Mouse (Mus musculus) neural tube, embryonic 15.5 days (tissue): ENCODE results near the gene Fntb. TPM values are rescaled to one million over a fixed set of nuclear protein-coding genes. Genes with fewer than 3 reads are reported as not detected.

ENCODE experiments used
- ATAC-seq: fragments of 200-750 bp; cut with Nextera tagmentation; 2 replicates; pipeline ENCODE4 v1.8.0; 2017; ENCODE audit warnings: mild to moderate bottlenecking, moderate TSS enrichment, moderate library complexity; ENCODE audit not compliant: low FRiP score
- H3K27ac ChIP-seq: fragments of 300-500 bp; sonication (generic); replicated peaks from 2 replicates; pipeline ENCODE4 v1.5.1; 2015; ENCODE audit warnings: mild to moderate bottlenecking, inconsistent platforms
- H3K27me3 ChIP-seq: fragments of 300-500 bp; sonication (generic); replicated peaks from 2 replicates; pipeline ENCODE4 v1.6.1; 2015; ENCODE audit warnings: inconsistent platforms
- H3K36me3 ChIP-seq: fragments of 300-500 bp; sonication (generic); 2 replicates; pipeline ENCODE4 v1.6.1; 2015; ENCODE audit warnings: inconsistent platforms
- H3K4me1 ChIP-seq: fragments of 300-500 bp; sonication (generic); 2 replicates; pipeline ENCODE4 v1.6.1; 2015; ENCODE audit warnings: inconsistent platforms
- H3K4me2 ChIP-seq: fragments of 300-500 bp; sonication (generic); 2 replicates; pipeline ENCODE4 v1.6.1; 2015; ENCODE audit warnings: inconsistent platforms, mild to moderate bottlenecking, moderate library complexity
- H3K4me3 ChIP-seq: fragments of 300-500 bp; sonication (generic); replicated peaks from 2 replicates; pipeline ENCODE4 v1.5.1; 2015; ENCODE audit warnings: mild to moderate bottlenecking, inconsistent platforms
- H3K9ac ChIP-seq: fragments of 300-500 bp; sonication (generic); replicated peaks from 2 replicates; pipeline ENCODE4 v1.6.1; 2015; ENCODE audit warnings: mild to moderate bottlenecking, inconsistent platforms
- H3K9me3 ChIP-seq: fragments of 300-500 bp; sonication (generic); replicated peaks from 2 replicates; pipeline ENCODE4 v1.6.1; 2016; ENCODE audit warnings: inconsistent platforms
- WGBS: fragments of 180-500 bp; shearing (Covaris S2); methylation state at CpG from one replicate; pipeline ENCODE4 v1.1.7; 2015; ENCODE audit warnings: mixed read lengths; 5-methylcytosine and 5-hydroxymethylcytosine counted together
- polyA plus RNA-seq: library from polyadenylated mRNA; unstranded; fragments of >200 nt; fragmentation: Nextera tagmentation; extraction: Ambion mirVana; gene quantifications from 2 replicates; pipeline ENCODE4 v1.2.1, GENCODE M21; 2015

Fntb gene
- polyA plus RNA-seq = 41.5 and 43.9 TPM in 2 replicates

- peaks cover 8% of the 10 kb centered on the region for H3K4me1 ChIP-seq
- H3K4me2 ChIP-seq = peak within 1 kb of the TSS; percentile 69
- no peaks in the 10 kb centered on the region for H3K27me3 ChIP-seq
- peak within 1 kb of the TSS; percentile 90 for H3K27ac ChIP-seq
- no peaks in the 10 kb centered on the region for H3K9me3 ChIP-seq
- under 1% methylated on average over 31 of the region's 31 CpGs for WGBS
- peak within 1 kb of the TSS; percentile 75 for H3K9ac ChIP-seq
- H3K4me3 ChIP-seq = peak within 1 kb of the TSS; percentile 66
- no peaks in the 10 kb centered on the region for H3K36me3 ChIP-seq
- ATAC-seq = peak; percentile 98
Measured at GRCm38 (mm10) chr12:76765354-76765851, at the start of gene Fntb, which contains the start of gene Churc1. TSS of gene Fntb (plus strand) at chr12:76765589. TSS of gene Churc1 (plus strand) at chr12:76765538.

GRCm38 (mm10) chr12:76718384-76718783, 47.0 kb upstream of the Fntb start:
- ATAC-seq = no peak

GRCm38 (mm10) chr12:76720572-76720971, 44.8 kb upstream of the Fntb start:
- Histone ChIP-seq H3K27me3 (no peaks in the 10 kb centered on the region), H3K9me3 (no peaks in the 10 kb centered on the region), H3K4me3 (no peak overlapping the region), H3K9ac (no peak overlapping the region), H3K27ac (no peak overlapping the region), H3K4me1 (no peaks in the 10 kb centered on the region), H3K36me3 (no peaks in the 10 kb centered on the region), H3K4me2 (no peak overlapping the region)
- no peak for ATAC-seq

More at GRCm38 (mm10) chr12:76718384-76718783, 47.0 kb upstream of the Fntb start:
- WGBS = 81% methylated on average over 4 of the region's 4 CpGs
- Histone ChIP-seq H3K4me3 (no peak overlapping the region), H3K4me2 (no peak overlapping the region), H3K27ac (no peak overlapping the region), H3K9ac (no peak overlapping the region), H3K4me1 (no peaks in the 10 kb centered on the region), H3K27me3 (no peaks in the 10 kb centered on the region), H3K36me3 (no peaks in the 10 kb centered on the region), H3K9me3 (no peaks in the 10 kb centered on the region)

- H3K27ac ChIP-seq = no peak overlapping the region
- H3K27me3 ChIP-seq = no peaks in the 10 kb centered on the region
- no peak overlapping the region for H3K9ac ChIP-seq
- H3K9me3 ChIP-seq = no peaks in the 10 kb centered on the region
- H3K4me3 ChIP-seq = no peak overlapping the region
- no peaks in the 10 kb centered on the region for H3K4me1 ChIP-seq
- no peak for ATAC-seq
- 76% methylated on average over 3 of the region's 3 CpGs for WGBS
- no peaks in the 10 kb centered on the region for H3K36me3 ChIP-seq
- no peak overlapping the region for H3K4me2 ChIP-seq
Measured at GRCm38 (mm10) chr12:76722026-76722425, 43.4 kb upstream of the Fntb start.

GRCm38 (mm10) chr12:76727955-76728354, 37.4 kb upstream of the Fntb start:
- H3K4me1 ChIP-seq = no peaks in the 10 kb centered on the region
- H3K4me3 ChIP-seq = no peak overlapping the region
- H3K9ac ChIP-seq = no peak overlapping the region
- H3K27ac ChIP-seq = no peak overlapping the region
- H3K9me3 ChIP-seq = no peaks in the 10 kb centered on the region
- H3K36me3 ChIP-seq = no peaks in the 10 kb centered on the region
- 91% methylated on average over 4 of the region's 4 CpGs for WGBS
- no peak for ATAC-seq
- H3K27me3 ChIP-seq = no peaks in the 10 kb centered on the region
- H3K4me2 ChIP-seq = no peak overlapping the region

- no peaks in the 10 kb centered on the region for H3K9me3 ChIP-seq
- no peak overlapping the region for H3K4me3 ChIP-seq
- no peaks in the 10 kb centered on the region for H3K36me3 ChIP-seq
- WGBS = 86% methylated on average over 16 of the region's 16 CpGs
- no peak for ATAC-seq
- H3K4me1 ChIP-seq = no peaks in the 10 kb centered on the region
- 0 out of 2 replicates have a peak, but pooled peaks cover 3% of the 10 kb centered on the region for H3K27me3 ChIP-seq
- H3K27ac ChIP-seq = no peak overlapping the region
- no peak overlapping the region for H3K4me2 ChIP-seq
- H3K9ac ChIP-seq = no peak overlapping the region
Measured at GRCm38 (mm10) chr12:76750866-76751459, 14.4 kb upstream of the Fntb start.

GRCm38 (mm10) chr12:76752652-76753318, 12.6 kb upstream of the Fntb start:
- 57% methylated on average over 14 of the region's 14 CpGs for whole genome bisulfite sequencing
- no peak overlapping the region for H3K4me3 ChIP-seq
- 0 out of 2 replicates have a peak, but pooled peaks cover 3% of the 10 kb centered on the region for H3K27me3 ChIP-seq
- no peaks in the 10 kb centered on the region for H3K4me1 ChIP-seq
- ATAC-seq = no peak; the same call in 1 of the 2 replicates
- H3K9me3 ChIP-seq = no peaks in the 10 kb centered on the region
- no peak overlapping the region for H3K9ac ChIP-seq
- peak overlapping the region; percentile 29; the same call in 1 of the 2 replicates for H3K4me2 ChIP-seq
- no peak overlapping the region for H3K27ac ChIP-seq
- no peaks in the 10 kb centered on the region for H3K36me3 ChIP-seq

GRCm38 (mm10) chr12:76765901-76766630, 677 bp downstream of the Fntb start:
- 31% methylated on average over 20 of the region's 20 CpGs for WGBS
- H3K9ac ChIP-seq = peak overlapping the region; percentile 75

GRCm38 (mm10) chr12:76770841-76771500, 5.6 kb downstream of the Fntb start:
- no peak overlapping the region for H3K27ac ChIP-seq
- 89% methylated on average over 5 of the region's 5 CpGs for WGBS
- no peaks in the 10 kb centered on the region for H3K27me3 ChIP-seq
- peaks cover 7% of the 10 kb centered on the region for H3K4me1 ChIP-seq
- no peak overlapping the region for H3K4me3 ChIP-seq
- H3K36me3 ChIP-seq = no peaks in the 10 kb centered on the region
- no peak overlapping the region for H3K9ac ChIP-seq
- H3K9me3 ChIP-seq = no peaks in the 10 kb centered on the region
- no peak for ATAC-seq
- no peak overlapping the region for H3K4me2 ChIP-seq

More at GRCm38 (mm10) chr12:76765901-76766630, 677 bp downstream of the Fntb start:
- Histone ChIP-seq H3K27me3 (no peaks in the 10 kb centered on the region), H3K4me3 (peak overlapping the region; percentile 66), H3K4me1 (peaks cover 8% of the 10 kb centered on the region), H3K9me3 (no peaks in the 10 kb centered on the region), H3K27ac (peak overlapping the region; percentile 90), H3K4me2 (peak overlapping the region; percentile 69), H3K36me3 (no peaks in the 10 kb centered on the region)
- peak; percentile 47; the same call in 1 of the 2 replicates for ATAC-seq

GRCm38 (mm10) chr12:76771540-76771939, 6.2 kb downstream of the Fntb start:
- Histone ChIP-seq H3K27me3 (no peaks in the 10 kb centered on the region), H3K9ac (no peak overlapping the region), H3K27ac (no peak overlapping the region), H3K4me1 (peaks cover under 1% of the 10 kb centered on the region), H3K9me3 (no peaks in the 10 kb centered on the region), H3K36me3 (no peaks in the 10 kb centered on the region), H3K4me2 (no peak overlapping the region), H3K4me3 (no peak overlapping the region)
- 86% methylated on average over 5 of the region's 5 CpGs for WGBS
- no peak for ATAC-seq

GRCm38 (mm10) chr12:76774652-76775051, 9.3 kb downstream of the Fntb start:
- Histone ChIP-seq H3K9ac (no peak overlapping the region), H3K9me3 (no peaks in the 10 kb centered on the region), H3K36me3 (peaks cover 3% of the 10 kb centered on the region; the same call in 1 of the 2 replicates), H3K4me3 (no peak overlapping the region), H3K4me1 (no peaks in the 10 kb centered on the region), H3K27me3 (no peaks in the 10 kb centered on the region), H3K4me2 (no peak overlapping the region), H3K27ac (no peak overlapping the region)
- ATAC-seq = no peak
- WGBS = 86% methylated on average over 3 of the region's 3 CpGs
